Mouse (Mus musculus): ENCODE results near the gene Cd34.

DNA sequence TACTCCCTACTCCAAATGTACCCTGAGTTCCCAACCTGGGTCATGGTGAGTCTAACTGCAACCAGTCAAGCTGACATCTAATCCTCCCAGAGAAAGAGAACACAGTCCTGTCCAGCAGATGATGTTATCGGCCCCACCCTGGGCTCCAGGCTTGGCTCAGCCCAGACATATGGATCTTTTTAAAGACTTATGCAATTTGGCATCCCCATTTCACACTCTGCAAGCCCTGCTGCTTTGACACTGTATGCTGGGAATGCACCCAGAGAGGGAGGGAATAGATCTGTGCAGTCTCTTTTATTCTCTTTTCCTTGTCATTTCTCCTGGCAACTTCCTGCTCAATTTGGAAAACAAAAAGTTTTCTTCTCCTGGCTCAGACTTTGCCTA is 8.7 kb upstream of the Cd34 start:
- TF ChIP-seq CTCF (IDR thresholded peaks at IDR 0.05 in 2 of 3, conservative IDR thresholded peaks at IDR 0.05 in 1 of 3; ENCODE audit: control insufficient read depth in 1 of 3, insufficient read depth in 1 of 3, low read depth in 2 of 3, low read length in 3 of 3, poor library complexity in 1 of 3, severe bottlenecking in 1 of 3): no peak
- TF ChIP-seq TAL1 (IDR thresholded peaks at IDR 0.05; ENCODE audit: low read length): no peak
- no peak for TF ChIP-seq MEF2A (IDR thresholded peaks at IDR 0.05; ENCODE audit: extremely low read depth, insufficient replicate concordance, low read depth, low read length, poor library complexity, severe bottlenecking)
- TF ChIP-seq MYB (IDR thresholded peaks at IDR 0.05; ENCODE audit: low read depth, low read length): no peak
- TF ChIP-seq USF1 (IDR thresholded peaks at IDR 0.05; ENCODE audit: low read depth, low read length): no peak
- no peak for TF ChIP-seq ZC3H11A (IDR thresholded peaks at IDR 0.05; ENCODE audit: low read depth, low read length)
- TF ChIP-seq ZMIZ1 (IDR thresholded peaks at IDR 0.05; ENCODE audit: low read depth, low read length): no peak
- no peak for TF ChIP-seq NRF1 (IDR thresholded peaks at IDR 0.05; ENCODE audit: insufficient read depth, low read depth, low read length, poor library complexity, severe bottlenecking)
- no peak for TF ChIP-seq POLR2A (IDR thresholded peaks at IDR 0.05; ENCODE audit: control insufficient read depth in 1 of 2, insufficient read depth in 1 of 2, low read depth in 1 of 2, low read length in 2 of 2, poor library complexity in 1 of 2)
- TF ChIP-seq SMC3 (IDR thresholded peaks at IDR 0.05; ENCODE audit: low read depth, low read length): no peak

Data from MEL (cell line).